Mouse (Mus musculus) natural killer cell, adult 2 months (primary cell): ENCODE results near the gene Retnla.
"Not testable (repeated sequence)": the region's sequence is repeated elsewhere in the genome, so short reads cannot be mapped to it uniquely, and the experiment has no call there.

Source experiments
- DNase-seq, 2 experiments: peaks; one replicate each; pipeline ENCODE4 v3.0.0; 2022; ENCODE audit warnings: low spot score in 2 of 2

The Retnla gene

DNA sequence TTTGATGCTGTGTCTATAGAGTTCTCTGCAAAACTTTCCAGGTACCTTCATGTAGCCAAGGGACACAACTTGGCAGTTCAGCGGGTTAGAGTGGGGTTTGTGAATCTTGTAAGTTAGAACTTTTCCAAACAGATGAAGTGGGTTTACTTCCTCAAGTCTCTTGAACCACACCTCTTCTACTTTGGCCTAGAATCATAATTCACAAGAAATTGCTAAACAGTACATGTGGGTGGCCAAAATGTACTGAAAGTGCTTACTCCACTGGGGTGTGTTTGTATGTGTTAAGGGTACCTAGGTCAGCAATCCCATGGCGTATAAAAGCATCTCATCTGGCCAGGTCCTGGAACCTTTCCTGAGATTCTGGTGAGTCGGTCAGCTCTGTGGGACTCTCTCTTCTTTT is at the start of gene Retnla:
Gene Retnla, plus strand, starts transcription at position 286 of the 400 bp plus-strand sequence.
- no peak for DNase-seq

- no peak for DNase-seq
These were observed 44.1 kb upstream of the Retnla start for GRCm38 (mm10) chr16:48798285-48798684.

- no peak for DNase-seq
These were observed 42.9 kb upstream of the Retnla start for GRCm38 (mm10) chr16:48799470-48799869.

GRCm38 (mm10) chr16:48800906-48801305 is 41.4 kb upstream of the Retnla start:
- no peak for DNase-seq

DNA sequence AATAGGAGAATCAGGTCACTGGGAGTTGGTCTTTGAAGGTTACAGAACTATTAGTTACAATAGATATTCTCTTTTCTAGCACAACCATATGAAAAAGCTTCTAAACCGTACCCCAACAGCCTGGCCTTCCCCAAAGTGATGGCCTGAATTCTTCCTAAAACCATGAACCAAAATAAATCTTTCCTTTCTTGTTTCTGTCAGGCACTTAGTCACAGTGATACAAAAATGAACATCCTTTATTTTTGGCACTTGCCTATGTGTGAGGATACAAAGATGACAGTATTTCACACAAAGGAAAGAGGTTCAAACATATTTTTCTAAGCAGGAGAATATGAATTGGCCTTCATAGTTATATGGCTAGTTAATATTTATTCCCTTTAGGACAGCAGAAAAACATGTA is 36.9 kb upstream of the Retnla start:
- DNase-seq: no peak

- no peak for DNase-seq
These were observed 35.8 kb upstream of the Retnla start for GRCm38 (mm10) chr16:48806521-48806920.

DNA sequence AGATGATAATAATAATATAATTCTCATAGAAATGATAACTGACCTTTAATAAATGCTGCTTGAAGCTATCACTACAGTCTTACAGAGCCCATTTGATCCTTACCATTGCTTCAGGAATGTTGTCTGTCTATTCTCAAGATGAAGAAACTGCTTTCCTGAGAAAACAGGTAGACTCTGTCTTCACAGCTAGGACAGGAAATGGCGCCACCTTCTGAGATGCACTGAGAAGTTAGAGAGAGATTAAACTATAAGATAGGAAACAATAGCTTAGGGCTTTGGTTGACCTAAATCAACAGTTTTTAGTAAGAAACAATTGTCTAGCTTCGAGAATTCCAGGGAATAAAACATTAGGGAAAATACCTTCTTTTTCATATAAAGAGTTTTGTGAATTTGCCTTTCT is 33.0 kb upstream of the Retnla start:
- DNase-seq: no peak

DNA sequence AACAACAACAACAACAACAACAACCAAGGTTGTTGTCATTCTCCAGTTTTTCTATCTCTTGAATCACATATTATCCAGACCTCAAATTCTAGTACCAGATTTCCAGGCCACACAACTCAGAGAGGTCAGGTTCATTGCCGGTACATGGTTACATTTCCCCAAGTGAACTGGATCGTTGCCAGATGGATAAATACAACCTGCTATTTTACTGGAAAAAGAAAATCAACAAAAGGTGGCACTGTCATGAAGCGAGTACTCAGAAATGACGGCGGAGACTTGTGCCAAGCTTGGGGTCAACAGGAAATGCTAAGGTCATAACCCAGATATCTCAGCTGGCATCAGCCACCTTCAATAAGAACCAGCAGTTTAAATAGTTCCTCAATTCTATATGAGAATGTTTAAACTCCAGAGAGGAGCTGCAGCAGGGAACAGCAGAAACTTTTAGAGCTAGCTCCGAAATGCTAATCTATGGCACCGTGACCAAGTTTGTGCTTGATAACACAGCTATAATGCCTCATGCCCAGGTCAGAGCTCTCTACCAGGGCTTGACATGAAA is 30.4 kb upstream of the Retnla start:
- DNase-seq: no peak

GRCm38 (mm10) chr16:48816695-48817094 is 25.7 kb upstream of the Retnla start, which contains the start of gene Retnlb:
Retnlb (plus strand) TSS chr16:48816856.
- no peak for DNase-seq

DNA sequence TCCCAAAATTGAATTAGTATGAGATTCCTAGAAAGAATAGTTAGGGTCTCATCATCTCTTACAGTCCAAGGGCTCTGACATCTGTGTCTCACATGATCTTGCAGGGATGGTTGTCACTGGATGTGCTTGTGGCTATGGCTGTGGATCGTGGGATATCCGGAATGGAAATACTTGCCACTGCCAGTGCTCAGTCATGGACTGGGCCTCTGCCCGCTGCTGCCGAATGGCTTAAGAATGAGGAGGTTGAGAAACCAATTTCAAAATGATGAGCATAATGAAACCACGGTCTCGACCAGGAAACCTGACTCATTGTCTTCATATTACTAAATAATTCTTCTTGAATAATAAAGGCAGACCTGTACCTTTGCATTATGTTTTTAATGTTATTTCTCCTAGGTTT is 23.8 kb upstream of the Retnla start:
- DNase-seq: no peak

DNA sequence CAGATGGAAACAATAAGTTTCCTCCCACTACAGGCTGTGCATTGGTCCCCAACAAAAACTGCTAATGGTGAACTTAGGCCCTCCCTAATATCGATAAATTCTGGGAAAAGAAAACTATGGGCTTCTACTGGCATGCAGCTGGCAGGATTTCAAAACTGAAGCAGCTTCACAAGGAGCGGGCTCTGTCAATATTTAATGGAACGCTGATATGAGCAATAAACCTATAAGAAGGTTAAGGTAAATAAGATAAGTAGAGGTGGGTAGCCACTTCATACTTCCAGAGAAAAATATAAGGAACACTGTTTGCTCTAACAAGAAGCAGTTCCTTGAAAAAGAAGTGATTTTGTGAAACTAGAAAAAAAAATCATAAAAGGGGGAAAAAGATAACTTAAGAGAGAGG is 15.9 kb upstream of the Retnla start:
- no peak for DNase-seq

DNA sequence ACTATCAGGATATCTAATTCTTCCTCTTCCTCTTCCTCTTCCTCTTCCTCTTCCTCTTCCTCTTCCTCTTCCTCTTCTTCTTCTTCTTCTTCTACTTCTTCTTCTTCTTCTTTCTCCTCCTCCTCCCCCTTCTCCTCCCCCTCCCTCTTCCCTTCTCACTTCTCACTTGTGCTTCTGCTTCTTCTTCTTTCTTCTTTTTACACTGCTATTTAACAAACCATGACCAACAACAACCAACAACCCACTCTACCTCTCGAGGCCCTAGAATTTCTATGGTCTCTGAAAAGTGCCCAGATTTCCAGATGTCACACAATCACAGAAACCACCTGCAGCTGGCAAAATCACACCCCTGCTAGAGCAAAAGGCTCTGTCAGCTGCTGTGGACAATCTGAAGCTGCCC is 14.7 kb upstream of the Retnla start:
- no peak for DNase-seq

DNA sequence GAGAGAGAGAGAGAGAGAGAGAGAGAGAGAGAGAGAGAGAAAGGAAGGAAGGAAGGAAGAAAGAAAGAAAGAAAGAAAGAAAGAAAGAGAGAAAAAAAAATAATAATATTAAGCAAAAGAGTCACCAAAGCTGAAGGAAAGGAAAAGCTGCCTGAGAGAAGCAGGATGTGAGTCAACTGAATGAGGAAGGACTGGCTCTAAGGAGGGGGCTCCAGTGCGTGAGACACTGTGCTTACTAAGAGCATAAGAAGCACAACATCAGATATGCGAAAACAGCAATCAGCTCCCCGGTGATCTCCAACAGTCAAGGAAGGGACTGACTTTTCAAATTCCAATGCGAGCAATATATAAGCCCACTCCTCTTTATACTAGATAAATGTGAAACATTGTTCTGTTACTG is 13.3 kb upstream of the Retnla start:
- DNase-seq: no peak

- no peak for DNase-seq
These were observed 10.3 kb upstream of the Retnla start for GRCm38 (mm10) chr16:48832055-48832454.

DNA sequence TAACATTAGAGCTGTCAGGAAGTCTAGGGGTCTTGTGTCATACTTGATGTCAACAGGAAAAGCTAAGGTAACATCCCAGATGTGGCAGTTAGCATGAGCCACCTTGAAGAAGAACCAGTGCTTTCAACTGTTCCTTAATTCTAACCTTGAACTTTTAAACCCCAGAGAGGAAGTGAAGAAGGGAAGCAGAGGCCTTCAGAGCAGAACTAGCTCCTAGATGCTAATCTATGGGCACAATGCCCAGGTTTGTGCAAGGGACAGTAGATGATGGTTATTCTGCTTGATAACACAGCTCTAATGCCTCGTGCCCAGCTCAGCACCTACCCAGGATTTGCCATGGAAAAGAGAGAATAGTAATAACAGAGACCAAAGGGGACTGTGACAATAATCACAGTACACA is 8.7 kb upstream of the Retnla start:
- not testable (repeated sequence) for DNase-seq

- DNase-seq: no peak
These were observed 1.5 kb downstream of the Retnla start for GRCm38 (mm10) chr16:48843671-48844386.

DNA sequence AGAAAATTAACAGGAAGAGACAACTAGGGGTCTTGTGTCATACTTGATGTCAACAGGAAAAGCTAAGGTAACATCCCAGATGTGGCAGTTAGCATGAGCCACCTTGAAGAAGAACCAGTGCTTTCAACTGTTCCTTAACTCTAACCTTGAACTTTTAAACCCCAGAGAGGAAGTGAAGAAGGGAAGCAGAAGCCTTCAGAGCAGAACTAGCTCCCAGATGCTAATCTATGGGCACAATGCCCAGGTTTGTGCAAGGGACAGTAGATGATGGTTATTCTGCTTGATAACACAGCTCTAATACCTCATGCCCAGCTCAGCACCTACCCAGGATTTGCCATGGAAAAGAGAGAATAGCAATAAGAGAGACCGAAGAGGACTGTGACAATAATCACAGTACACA is 22.7 kb downstream of the Retnla start:
- DNase-seq: not testable (repeated sequence)

GRCm38 (mm10) chr16:48867690-48868089 is 25.3 kb downstream of the Retnla start:
- DNase-seq: no peak

DNA sequence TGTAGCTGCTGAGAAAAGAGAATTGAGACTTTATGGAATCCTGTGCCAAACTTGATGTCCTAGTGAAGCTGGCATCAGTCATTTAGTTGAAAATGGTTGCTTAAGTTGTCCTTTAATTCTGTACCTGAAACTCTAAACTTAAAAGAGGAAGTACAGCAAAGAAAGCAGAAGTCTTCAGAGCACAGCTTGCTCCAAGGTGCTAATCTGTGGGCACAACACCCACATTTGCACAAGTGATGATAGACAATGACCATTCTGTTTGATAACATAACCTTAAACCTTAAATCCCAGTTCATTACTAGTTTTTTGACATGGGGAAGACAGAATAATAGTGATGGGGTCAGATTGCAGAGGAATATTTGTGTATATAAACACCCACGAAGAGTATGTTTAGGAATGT is 26.3 kb downstream of the Retnla start:
- DNase-seq: no peak

DNA sequence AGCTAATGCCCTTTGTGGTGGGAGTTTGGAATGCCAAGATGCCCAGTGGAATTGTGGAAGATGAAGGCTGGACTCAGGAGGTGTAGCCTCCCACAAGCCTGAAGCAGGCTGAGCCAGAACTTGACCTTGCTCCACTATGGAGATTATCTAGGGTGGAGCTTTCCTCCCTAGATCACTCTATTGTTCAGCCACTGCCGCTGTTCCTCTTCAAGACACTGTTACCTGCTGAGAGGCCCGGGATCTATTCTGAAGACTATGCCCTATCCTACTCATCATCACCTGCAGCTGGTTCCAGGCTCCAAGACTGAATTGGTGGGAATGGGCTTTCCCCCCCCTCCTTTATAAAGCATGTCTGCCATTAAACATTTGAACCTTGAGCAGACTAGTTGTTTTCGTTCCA is 27.3 kb downstream of the Retnla start:
- DNase-seq: no peak

DNA sequence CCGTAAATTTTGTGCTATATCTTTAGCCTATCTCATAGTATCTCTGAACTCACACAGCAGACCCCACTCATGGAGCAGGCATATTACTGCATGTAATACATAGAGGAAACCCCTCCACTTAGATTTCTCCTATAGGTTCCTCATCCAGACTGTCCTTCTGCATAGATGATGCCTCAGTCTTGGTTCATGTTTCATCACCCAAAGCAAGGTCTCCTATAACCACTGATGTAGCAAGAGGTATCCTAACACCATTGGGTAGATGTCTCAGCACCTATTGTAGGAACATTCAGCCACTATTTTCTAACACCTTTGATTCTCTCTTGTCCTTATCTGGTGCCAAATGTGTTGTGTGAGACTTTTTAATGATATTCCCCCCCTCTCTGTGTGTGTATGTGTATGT is 29.4 kb downstream of the Retnla start:
- DNase-seq: no peak

GRCm38 (mm10) chr16:48872321-48872720 is 30.0 kb downstream of the Retnla start, which contains the start of gene Retnlg:
Retnlg (plus strand) TSS chr16:48872621.
- no peak for DNase-seq

DNA sequence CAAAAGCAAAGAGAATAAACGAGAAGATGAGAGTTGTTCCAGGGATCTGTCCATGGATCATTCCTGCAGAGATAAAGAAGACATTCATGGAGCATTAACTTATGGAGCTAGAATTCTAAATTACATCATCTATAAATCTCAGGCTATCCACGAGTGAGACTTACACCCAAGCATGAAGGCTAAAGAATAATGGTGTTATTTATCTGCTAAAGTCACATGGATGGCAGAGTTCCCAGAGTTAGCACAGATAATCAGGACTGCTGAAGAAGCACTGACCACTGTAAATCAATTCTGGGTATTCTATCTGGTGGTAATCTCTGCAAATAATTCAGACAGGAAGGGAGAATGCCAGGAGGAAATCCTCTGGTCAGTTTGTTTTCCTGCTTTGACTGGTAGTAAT is 48.4 kb downstream of the Retnla start:
- no peak for DNase-seq
